Mouse (Mus musculus): ENCODE data around the gene Kcnj6.

DNA sequence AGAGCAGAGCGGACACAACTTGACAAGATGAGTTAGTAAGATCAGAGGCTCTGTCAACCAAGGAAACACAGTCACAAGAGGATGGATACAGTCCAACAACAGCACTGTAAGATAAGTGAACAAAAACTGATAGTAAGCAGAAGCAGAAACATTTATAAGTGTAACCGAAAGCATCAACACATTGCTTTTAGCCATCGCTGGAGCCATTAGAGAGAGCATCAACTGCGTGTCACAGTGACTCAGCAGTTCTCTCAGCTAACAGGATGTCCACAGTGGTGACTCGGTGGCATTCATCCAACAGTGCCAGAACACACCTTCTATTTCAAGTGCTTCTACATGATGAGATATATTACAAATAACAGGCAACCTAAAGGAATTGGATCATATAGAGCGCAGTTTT is 41.1 kb downstream of the Kcnj6 start:
- TF ChIP-seq POLR2A (IDR thresholded peaks at IDR 0.05; ENCODE audit: low read depth, low read length) = no peak
- TF ChIP-seq CTCF (IDR thresholded peaks at IDR 0.05; ENCODE audit: extremely low read depth, insufficient read depth, insufficient read length, insufficient replicate concordance) = no peak

All from spleen, adult 2 months (tissue).